Mouse (Mus musculus): Measurements from ENCODE around the gene Recql5. TPM values are rescaled to one million over a fixed set of nuclear protein-coding genes. Genes with fewer than 3 reads are reported as not detected.

The Recql5 gene
- polyA plus RNA-seq, 1 experiment = 40.9 TPM

DNA sequence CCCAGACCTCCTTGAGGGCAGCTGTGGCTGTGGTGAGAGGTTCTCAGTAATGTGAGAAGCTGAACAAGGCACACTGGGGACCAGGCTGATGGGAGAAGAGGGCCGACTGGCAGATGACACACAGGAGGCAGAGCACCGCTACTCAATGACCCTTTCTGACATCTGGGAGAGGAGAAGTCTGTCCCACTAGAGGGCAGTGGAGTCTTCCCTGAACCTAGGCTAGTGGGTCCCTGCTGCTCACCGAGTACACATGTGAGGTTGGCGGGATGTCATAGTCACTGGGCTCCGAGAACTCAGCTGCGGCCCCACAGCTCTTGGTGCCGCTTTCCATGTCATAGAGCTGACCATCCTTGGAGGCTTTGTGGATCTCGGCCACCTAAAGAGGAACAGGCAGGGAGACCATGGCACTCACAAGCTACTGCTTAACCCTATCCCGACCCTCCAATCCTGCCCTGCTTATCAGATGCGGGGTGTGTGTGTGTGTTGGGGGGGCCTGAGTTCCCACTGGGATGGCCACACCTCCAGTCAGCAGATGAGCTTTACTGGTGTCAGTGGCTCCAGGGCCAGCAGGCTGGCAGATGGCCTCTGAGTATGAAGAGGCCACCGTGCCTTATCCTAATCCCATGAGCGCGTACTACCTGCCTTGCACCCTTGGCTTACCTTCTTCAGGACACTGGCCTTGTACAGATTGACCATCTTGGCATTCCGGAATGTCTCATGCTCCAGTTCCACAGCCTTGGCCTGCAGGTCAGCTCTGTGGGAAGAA, 38.3 kb downstream of the Recql5 start:
- Histone ChIP-seq H3K27ac (ENCODE audit: control insufficient read depth, insufficient read depth, low read depth, low read length, poor library complexity) (no peak overlapping the region), H3K4me1 (ENCODE audit: control insufficient read depth, insufficient read depth, low read length) (peaks cover 5% of the 10 kb centered on the region), H3K4me3 (replicated peaks; ENCODE audit: control insufficient read depth, low read depth, low read length) (no peak overlapping the region)
- WGBS = 63% methylated on average over 14 of the region's 14 CpGs
- TF ChIP-seq POLR2A (IDR thresholded peaks at IDR 0.05; ENCODE audit: borderline replicate concordance, control insufficient read depth, low read depth, low read length) = no peak
- TF ChIP-seq CTCF (IDR thresholded peaks at IDR 0.05; ENCODE audit: control insufficient read depth, insufficient read depth, low read length) = peak; percentile 63

GRCm38 (mm10) chr11:115893071-115893470, 40.2 kb downstream of the Recql5 start:
- Histone ChIP-seq H3K4me1 (ENCODE audit: control insufficient read depth, insufficient read depth, low read length) (peaks cover 2% of the 10 kb centered on the region; the same call in 1 of the 2 replicates), H3K4me3 (replicated peaks; ENCODE audit: control insufficient read depth, low read depth, low read length) (no peak overlapping the region), H3K27ac (ENCODE audit: control insufficient read depth, insufficient read depth, low read depth, low read length, poor library complexity) (no peak overlapping the region)
- TF ChIP-seq CTCF (IDR thresholded peaks at IDR 0.05; ENCODE audit: control insufficient read depth, insufficient read depth, low read length) (no peak), POLR2A (IDR thresholded peaks at IDR 0.05; ENCODE audit: borderline replicate concordance, control insufficient read depth, low read depth, low read length) (no peak)
- WGBS = 87% methylated on average over 9 of the region's 9 CpGs

DNA sequence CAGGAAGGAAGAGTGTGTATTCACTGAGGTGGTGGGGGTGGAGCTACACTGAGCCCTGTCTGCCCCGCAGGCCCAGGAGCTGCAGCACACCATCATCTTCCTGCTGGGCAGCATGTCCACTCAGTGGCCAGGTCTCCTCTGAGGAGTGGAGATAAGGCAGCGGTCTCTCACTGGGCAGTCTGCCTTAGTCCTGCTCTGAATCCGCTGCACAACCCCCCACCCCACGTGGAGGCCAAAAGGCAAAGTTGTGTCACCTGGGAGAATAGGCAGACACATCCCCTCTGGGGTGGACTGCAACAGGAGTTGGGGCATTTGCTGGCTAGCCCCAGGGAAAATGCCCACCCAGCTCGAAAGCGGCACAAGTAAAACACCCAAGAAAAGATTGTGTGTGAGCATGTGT, 41.1 kb downstream of the Recql5 start:
- H3K4me1 ChIP-seq (ENCODE audit: control insufficient read depth, insufficient read depth, low read length) = peaks cover 2% of the 10 kb centered on the region; the same call in 1 of the 2 replicates
- no peak overlapping the region for H3K27ac ChIP-seq (ENCODE audit: control insufficient read depth, insufficient read depth, low read depth, low read length, poor library complexity)
- WGBS = 86% methylated on average over 6 of the region's 6 CpGs
- no peak overlapping the region for H3K4me3 ChIP-seq (replicated peaks; ENCODE audit: control insufficient read depth, low read depth, low read length)
- TF ChIP-seq POLR2A (IDR thresholded peaks at IDR 0.05; ENCODE audit: borderline replicate concordance, control insufficient read depth, low read depth, low read length) (no peak), CTCF (IDR thresholded peaks at IDR 0.05; ENCODE audit: control insufficient read depth, insufficient read depth, low read length) (no peak)

GRCm38 (mm10) chr11:115889159-115889558, 44.1 kb downstream of the Recql5 start:
- no peak overlapping the region for H3K4me3 ChIP-seq (replicated peaks; ENCODE audit: control insufficient read depth, low read depth, low read length)
- TF ChIP-seq POLR2A (IDR thresholded peaks at IDR 0.05; ENCODE audit: borderline replicate concordance, control insufficient read depth, low read depth, low read length) = no peak
- TF ChIP-seq CTCF (IDR thresholded peaks at IDR 0.05; ENCODE audit: control insufficient read depth, insufficient read depth, low read length) = no peak
- 89% methylated on average over 6 of the region's 6 CpGs for WGBS
- H3K27ac ChIP-seq (ENCODE audit: control insufficient read depth, insufficient read depth, low read depth, low read length, poor library complexity) = no peak overlapping the region
- peaks cover 2% of the 10 kb centered on the region; the same call in 1 of the 2 replicates for H3K4me1 ChIP-seq (ENCODE audit: control insufficient read depth, insufficient read depth, low read length)

GRCm38 (mm10) chr11:115888020-115888419, 45.3 kb downstream of the Recql5 start:
- H3K4me3 ChIP-seq (replicated peaks; ENCODE audit: control insufficient read depth, low read depth, low read length) = no peak overlapping the region
- H3K4me1 ChIP-seq (ENCODE audit: control insufficient read depth, insufficient read depth, low read length) = peaks cover 2% of the 10 kb centered on the region; the same call in 1 of the 2 replicates
- H3K27ac ChIP-seq (ENCODE audit: control insufficient read depth, insufficient read depth, low read depth, low read length, poor library complexity) = no peak overlapping the region
- 57% methylated on average over 5 of the region's 5 CpGs for WGBS
- TF ChIP-seq POLR2A (IDR thresholded peaks at IDR 0.05; ENCODE audit: borderline replicate concordance, control insufficient read depth, low read depth, low read length) = no peak
- no peak for TF ChIP-seq CTCF (IDR thresholded peaks at IDR 0.05; ENCODE audit: control insufficient read depth, insufficient read depth, low read length)

GRCm38 (mm10) chr11:115886446-115886845, 46.8 kb downstream of the Recql5 start:
- TF ChIP-seq CTCF (IDR thresholded peaks at IDR 0.05; ENCODE audit: control insufficient read depth, insufficient read depth, low read length) (no peak), POLR2A (IDR thresholded peaks at IDR 0.05; ENCODE audit: borderline replicate concordance, control insufficient read depth, low read depth, low read length) (no peak)
- 86% methylated on average over 11 of the region's 11 CpGs for WGBS
- Histone ChIP-seq H3K27ac (ENCODE audit: control insufficient read depth, insufficient read depth, low read depth, low read length, poor library complexity) (no peak overlapping the region), H3K4me3 (replicated peaks; ENCODE audit: control insufficient read depth, low read depth, low read length) (no peak overlapping the region), H3K4me1 (ENCODE audit: control insufficient read depth, insufficient read depth, low read length) (peaks cover 2% of the 10 kb centered on the region; the same call in 1 of the 2 replicates)

DNA sequence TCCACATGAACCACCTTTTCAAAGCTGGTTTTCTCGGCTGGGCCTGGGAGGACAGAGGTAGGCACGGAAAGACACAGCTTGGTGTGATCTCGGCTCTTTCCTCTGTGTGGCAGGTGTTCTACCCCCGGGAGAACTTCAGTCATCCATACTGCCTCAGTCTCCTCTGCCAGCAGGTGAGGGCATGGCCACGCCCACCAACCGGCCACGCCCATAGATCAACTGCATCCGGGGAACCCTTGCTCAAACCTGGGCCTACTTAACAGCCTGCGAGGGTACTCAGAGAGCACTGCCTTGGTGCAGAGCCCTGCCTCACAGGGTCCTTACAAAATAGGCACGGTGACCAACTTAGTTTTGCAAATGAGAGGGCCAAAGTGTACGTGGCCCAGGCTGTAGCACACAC, 48.0 kb downstream of the Recql5 start:
- Histone ChIP-seq H3K27ac (ENCODE audit: control insufficient read depth, insufficient read depth, low read depth, low read length, poor library complexity) (no peak overlapping the region), H3K4me3 (replicated peaks; ENCODE audit: control insufficient read depth, low read depth, low read length) (no peak overlapping the region), H3K4me1 (ENCODE audit: control insufficient read depth, insufficient read depth, low read length) (peaks cover 2% of the 10 kb centered on the region; the same call in 1 of the 2 replicates)
- no peak for TF ChIP-seq CTCF (IDR thresholded peaks at IDR 0.05; ENCODE audit: control insufficient read depth, insufficient read depth, low read length)
- no peak for TF ChIP-seq POLR2A (IDR thresholded peaks at IDR 0.05; ENCODE audit: borderline replicate concordance, control insufficient read depth, low read depth, low read length)
- 63% methylated on average over 11 of the region's 11 CpGs for WGBS

DNA sequence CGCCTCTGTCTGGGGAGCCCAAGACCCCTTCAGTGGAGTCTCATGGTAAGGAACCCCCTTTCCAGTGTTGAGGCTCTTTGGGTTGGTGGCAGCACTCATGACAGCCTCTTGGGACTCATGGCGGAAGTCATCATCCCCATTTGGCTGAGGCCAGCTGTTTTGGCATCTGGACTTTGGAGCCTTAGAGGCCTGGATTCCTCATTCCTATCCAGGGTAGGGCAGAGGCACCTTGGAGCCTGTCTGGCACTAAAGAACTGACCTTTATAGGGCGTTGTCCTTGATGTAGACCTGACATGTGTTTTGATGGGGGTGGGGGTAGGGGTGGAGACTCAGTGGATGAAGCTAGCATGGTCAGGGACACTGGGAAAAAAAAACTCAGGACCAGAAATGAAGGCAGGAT, 48.9 kb downstream of the Recql5 start:
- WGBS = 81% methylated on average over 3 of the region's 3 CpGs

More for the DNA sequence above, 48.9 kb downstream of the Recql5 start:
- Histone ChIP-seq H3K27ac (ENCODE audit: control insufficient read depth, insufficient read depth, low read depth, low read length, poor library complexity) (no peak overlapping the region), H3K4me3 (replicated peaks; ENCODE audit: control insufficient read depth, low read depth, low read length) (no peak overlapping the region), H3K4me1 (ENCODE audit: control insufficient read depth, insufficient read depth, low read length) (peaks cover 2% of the 10 kb centered on the region; the same call in 1 of the 2 replicates)
- TF ChIP-seq CTCF (IDR thresholded peaks at IDR 0.05; ENCODE audit: control insufficient read depth, insufficient read depth, low read length) (no peak), POLR2A (IDR thresholded peaks at IDR 0.05; ENCODE audit: borderline replicate concordance, control insufficient read depth, low read depth, low read length) (no peak)

Measured in bone marrow, adult 2 months (tissue).